Mouse (Mus musculus) small intestine, adult 2 months (tissue): ENCODE results near the gene Slc16a9.

Source experiments
- CTCF ChIP-seq: fragments of 200-500 bp; IDR thresholded peaks from 2 replicates; pipeline ENCODE4 v1.5.1; 2012; ENCODE audit warnings: low read depth, mild to moderate bottlenecking, control low read depth, inconsistent platforms, low read length, moderate library complexity, mixed read lengths; ENCODE audit not compliant: insufficient replicate concordance, insufficient read length; ENCODE audit errors: extremely low read depth
- POLR2A ChIP-seq: fragments of 200-500 bp; IDR thresholded peaks from 2 replicates; pipeline ENCODE4 v1.6.1; 2012; ENCODE audit warnings: low read depth, mild to moderate bottlenecking, control low read depth, inconsistent platforms, low read length, moderate library complexity

DNA sequence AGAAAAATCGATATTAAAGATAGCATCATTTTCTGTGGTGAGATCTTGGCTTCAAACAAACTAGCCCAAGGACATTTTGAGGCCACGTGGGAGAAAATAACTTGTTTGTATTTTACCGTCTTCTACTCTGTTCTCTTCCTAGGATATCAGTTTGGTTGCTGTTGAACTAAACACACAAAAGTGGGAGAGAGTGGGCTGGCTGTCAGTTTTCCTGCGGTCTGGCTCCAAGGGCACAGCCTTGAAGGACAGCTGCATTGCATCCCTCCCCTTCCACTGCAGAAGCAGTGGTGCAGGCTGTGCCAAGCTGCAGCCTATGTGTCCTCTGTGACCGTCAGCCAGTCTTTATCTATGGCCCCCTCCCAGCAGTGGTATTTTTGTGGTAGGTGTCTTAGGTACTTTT is 54.8 kb downstream of the Slc16a9 start:
- no peak for TF ChIP-seq POLR2A
- TF ChIP-seq CTCF: no peak
